Mouse (Mus musculus) cerebellum, adult 2 months (tissue): ENCODE data around the gene Selenoo. TPM values are rescaled to one million over a fixed set of nuclear protein-coding genes. Genes with fewer than 3 reads are reported as not detected.

Experiments used
- DNase-seq, 2 experiments: peaks; one replicate each; pipeline ENCODE4 v3.0.0; 2021
- H3K27ac ChIP-seq: fragments of 200-500 bp; 2 replicates; pipeline ENCODE4 v1.5.1; 2012; ENCODE audit warnings: low read length, control low read depth, inconsistent platforms; ENCODE audit not compliant: insufficient read depth
- H3K27me3 ChIP-seq: fragments of 200-500 bp; 2 replicates; pipeline ENCODE4 v1.6.1; 2012; ENCODE audit warnings: inconsistent platforms, mild to moderate bottlenecking, low read length, moderate library complexity; ENCODE audit not compliant: control insufficient read depth, insufficient read depth
- H3K4me1 ChIP-seq: fragments of 200-500 bp; 2 replicates; pipeline ENCODE4 v1.6.1; 2011; ENCODE audit warnings: low read length; ENCODE audit not compliant: control insufficient read depth, insufficient read depth
- H3K4me3 ChIP-seq: fragments of 200-500 bp; replicated peaks from 2 replicates; pipeline ENCODE3; 2011; ENCODE audit warnings: mild to moderate bottlenecking, low read depth, low read length, control low read depth; ENCODE audit not compliant: insufficient read depth
- CTCF ChIP-seq: fragments of 200-500 bp; IDR thresholded peaks from 2 replicates; pipeline ENCODE4 v1.5.1; 2011; ENCODE audit warnings: low read depth, mild to moderate bottlenecking, control low read depth, low read length, moderate library complexity, borderline replicate concordance; ENCODE audit not compliant: insufficient read depth
- POLR2A ChIP-seq: fragments of 200-500 bp; IDR thresholded peaks from 2 replicates; pipeline ENCODE4 v1.6.1; 2011; ENCODE audit warnings: low read length, control low read depth, borderline replicate concordance; ENCODE audit not compliant: insufficient read depth
- WGBS: fragments of 180-500 bp; shearing (Covaris S2); methylation state at CpG from one replicate; pipeline ENCODE4 v1.1.7; 2018; 5-methylcytosine and 5-hydroxymethylcytosine counted together
- polyA plus RNA-seq: library from polyadenylated mRNA; depleted of rRNA; stranded (reverse); fragments of >200 nt; gene quantifications from 2 replicates; pipeline ENCODE4 v1.2.3, GENCODE M21; 2012

Gene Selenoo
- polyA plus RNA-seq, 1 experiment, result 58.1 TPM

- WGBS, result 79% methylated on average over 19 of the region's 19 CpGs
- no peaks in the 10 kb centered on the region for H3K27me3 ChIP-seq
- H3K4me3 ChIP-seq, result no peak overlapping the region
- H3K27ac ChIP-seq, result no peak overlapping the region
- peak in 1 of 2 experiments; percentile 18 for DNase-seq
- TF ChIP-seq CTCF, result no peak
- no peak for TF ChIP-seq POLR2A
- H3K4me1 ChIP-seq, result peaks cover 48% of the 10 kb centered on the region
These were observed 19.5 kb upstream of the Selenoo start for GRCm38 (mm10) chr15:89069336-89069840.

GRCm38 (mm10) chr15:89070606-89071005 lies 18.3 kb upstream of the Selenoo start:
- Histone ChIP-seq H3K4me3 (no peak overlapping the region), H3K4me1 (peaks cover 44% of the 10 kb centered on the region), H3K27ac (no peak overlapping the region), H3K27me3 (no peaks in the 10 kb centered on the region)
- no peak for TF ChIP-seq POLR2A
- TF ChIP-seq CTCF, result no peak
- DNase-seq, result peak; percentile 18 to 21
- 71% methylated on average over 24 of the region's 24 CpGs for WGBS

- no peaks in the 10 kb centered on the region for H3K27me3 ChIP-seq
- no peak for DNase-seq
- TF ChIP-seq CTCF (no peak), POLR2A (no peak)
- peaks cover 30% of the 10 kb centered on the region for H3K4me1 ChIP-seq
- 46% methylated on average over 10 of the region's 10 CpGs for WGBS
- no peak overlapping the region for H3K4me3 ChIP-seq
- H3K27ac ChIP-seq, result no peak overlapping the region
These were observed 14.8 kb upstream of the Selenoo start for GRCm38 (mm10) chr15:89073993-89074603.

GRCm38 (mm10) chr15:89074613-89075477 lies 14.0 kb upstream of the Selenoo start, which contains the start of gene Trabd:
Gene Trabd, plus strand, starts transcription at chr15:89075124.
- 18% methylated on average over 11 of the region's 11 CpGs for WGBS
- H3K27ac ChIP-seq, result peak within 1 kb of the TSS; percentile 85
- TF ChIP-seq CTCF (no peak), POLR2A (no peak)
- peaks cover 31% of the 10 kb centered on the region for H3K4me1 ChIP-seq
- H3K4me3 ChIP-seq, result peak within 1 kb of the TSS; percentile 80
- DNase-seq, result no peak
- no peaks in the 10 kb centered on the region for H3K27me3 ChIP-seq

GRCm38 (mm10) chr15:89075478-89076147 lies 13.3 kb upstream of the Selenoo start:
- peak overlapping the region; percentile 80 for H3K4me3 ChIP-seq
- 1% methylated on average over 57 of the region's 59 CpGs for WGBS
- H3K27me3 ChIP-seq, result no peaks in the 10 kb centered on the region
- peak; percentile 88 to 89 for DNase-seq
- peak overlapping the region; percentile 85 for H3K27ac ChIP-seq
- TF ChIP-seq CTCF, result peak; percentile 6; the same call in 1 of the 2 replicates
- TF ChIP-seq POLR2A, result peak; percentile 41; the same call in 1 of the 2 replicates
- H3K4me1 ChIP-seq, result peaks cover 35% of the 10 kb centered on the region

- TF ChIP-seq POLR2A, result no peak
- under 1% methylated on average over 39 of the region's 39 CpGs for WGBS
- H3K4me1 ChIP-seq, result peaks cover 35% of the 10 kb centered on the region
- H3K27ac ChIP-seq, result peak overlapping the region; percentile 59
- DNase-seq, result peak; percentile 81 to 84
- peak overlapping the region; percentile 73 for H3K4me3 ChIP-seq
- no peaks in the 10 kb centered on the region for H3K27me3 ChIP-seq
These were observed 12.6 kb upstream of the Selenoo start for GRCm38 (mm10) chr15:89076156-89076731.

- TF ChIP-seq POLR2A (no peak), CTCF (no peak)
- no peaks in the 10 kb centered on the region for H3K27me3 ChIP-seq
- H3K27ac ChIP-seq, result peak overlapping the region; percentile 59
- peaks cover 26% of the 10 kb centered on the region for H3K4me1 ChIP-seq
- no peak for DNase-seq
- peak overlapping the region; percentile 73 for H3K4me3 ChIP-seq
- WGBS, result 42% methylated on average over 9 of the region's 9 CpGs
These were observed 10.6 kb upstream of the Selenoo start for GRCm38 (mm10) chr15:89078208-89078836.
